In the genomic region with DNA sequence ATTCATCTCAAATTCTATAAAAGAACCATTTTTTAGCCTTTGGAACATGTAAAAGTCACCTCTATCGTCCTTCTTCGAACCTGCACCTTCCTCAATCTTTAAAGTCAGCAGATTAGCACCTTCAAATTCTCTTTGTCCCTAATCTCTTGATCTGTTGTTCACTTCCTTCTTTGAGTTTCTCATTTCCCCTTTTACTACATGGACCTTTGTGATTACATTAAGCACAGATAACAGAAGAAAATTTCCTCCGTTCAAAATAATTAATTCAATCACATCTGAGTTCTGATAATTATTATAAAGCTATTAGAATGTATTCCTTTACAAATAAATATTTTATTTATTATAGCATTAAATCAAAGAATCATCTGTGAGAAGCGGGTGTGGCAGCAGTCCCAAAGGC, we compare ENCODE assay signal across 33 mouse cellular contexts.
"Had no signal": no experiment of that assay in that cellular context is flagged by ENCODE, and none has a peak within 500 bp of the region (broad histone marks: within the 10 kb centered on the region; RNA-seq: fewer than 3 reads in every experiment).

No protein-coding gene starts in this region.

- ATAC-seq: hindbrain, embryonic 16.5 days; hindbrain, postnatal 0 days; inflammation-experienced regulatory T-cells, adult 6 months; intestine, embryonic 15.5 days; intestine, embryonic 16.5 days; intestine, postnatal 0 days had no signal

- H3K9me3 ChIP-seq: heart, embryonic 12.5 days; heart, embryonic 13.5 days; heart, embryonic 15.5 days; hindbrain, embryonic 10.5 days; hindbrain, embryonic 12.5 days; hindbrain, embryonic 13.5 days; hindbrain, embryonic 15.5 days; intestine, embryonic 15.5 days; kidney, embryonic 15.5 days had no signal

- H3K4me1 ChIP-seq: heart, embryonic 12.5 days; heart, embryonic 13.5 days; heart, embryonic 15.5 days; hindbrain, embryonic 10.5 days; hindbrain, embryonic 12.5 days; hindbrain, embryonic 13.5 days; hindbrain, embryonic 15.5 days; intestine, embryonic 15.5 days; kidney, embryonic 15.5 days had no signal

- H3K4me3 ChIP-seq: heart, embryonic 12.5 days; heart, embryonic 13.5 days; heart, embryonic 15.5 days; hindbrain, embryonic 10.5 days; hindbrain, embryonic 12.5 days; hindbrain, embryonic 13.5 days; hindbrain, embryonic 15.5 days; intestine, embryonic 15.5 days; kidney, embryonic 15.5 days; layer of hippocampus, adult 2 months; left cerebral cortex, adult 2 months had no signal

- H3K27me3 ChIP-seq: heart, embryonic 12.5 days; heart, embryonic 13.5 days; heart, embryonic 15.5 days; hindbrain, embryonic 12.5 days; hindbrain, embryonic 13.5 days; hindbrain, embryonic 15.5 days; intestine, embryonic 15.5 days; kidney, embryonic 15.5 days had no signal

- H3K9ac ChIP-seq: heart, embryonic 12.5 days; heart, embryonic 13.5 days; heart, embryonic 15.5 days; hindbrain, embryonic 12.5 days; hindbrain, embryonic 13.5 days; hindbrain, embryonic 14.5 days; hindbrain, embryonic 15.5 days; intestine, embryonic 15.5 days; kidney, embryonic 15.5 days had no signal

- H3K27ac ChIP-seq: heart, embryonic 13.5 days; heart, embryonic 15.5 days; hindbrain, embryonic 10.5 days; hindbrain, embryonic 12.5 days; hindbrain, embryonic 13.5 days; hindbrain, embryonic 14.5 days; hindbrain, embryonic 15.5 days; hindbrain, postnatal 0 days; intestine, embryonic 15.5 days; kidney, embryonic 15.5 days; kidney, postnatal 0 days; layer of hippocampus, adult 2 months; left cerebral cortex, adult 2 months had no signal

- H3K36me3 ChIP-seq: heart, embryonic 12.5 days; heart, embryonic 13.5 days; heart, embryonic 15.5 days; hindbrain, embryonic 10.5 days; hindbrain, embryonic 12.5 days; hindbrain, embryonic 13.5 days; hindbrain, embryonic 15.5 days; intestine, embryonic 15.5 days; kidney, embryonic 15.5 days had no signal

- H3K4me2 ChIP-seq: heart, embryonic 12.5 days; heart, embryonic 13.5 days; heart, embryonic 15.5 days; hindbrain, embryonic 12.5 days; hindbrain, embryonic 13.5 days; hindbrain, embryonic 14.5 days; hindbrain, embryonic 15.5 days; intestine, embryonic 15.5 days; kidney, embryonic 15.5 days had no signal

- DNase-seq: heart, postnatal 10 days; heart, postnatal 14 days; heart, postnatal 36 days; heart, postnatal 4 days; kidney, adult 11 months; kidney, adult 18-20 months; kidney, adult 2 months; kidney, adult 9 months; kidney, postnatal 10 days; kidney, postnatal 14 days; kidney, postnatal 25 days; kidney, postnatal 36 days; kidney, postnatal 4 days; layer of hippocampus, adult 9-11 months; layer of hippocampus, postnatal 36 days had no signal
